Mouse (Mus musculus): ENCODE measurements at regions not wholly inside any gene's neighbourhood (a gene's known extent, or its start where the extent isn't known, plus 50 kb on each side); places are given as distances from the start of the nearest gene placed in this dataset.
"Not testable (repeated sequence)": the region's sequence is repeated elsewhere in the genome, so short reads cannot be mapped to it uniquely, and the experiment has no call there.

DNA sequence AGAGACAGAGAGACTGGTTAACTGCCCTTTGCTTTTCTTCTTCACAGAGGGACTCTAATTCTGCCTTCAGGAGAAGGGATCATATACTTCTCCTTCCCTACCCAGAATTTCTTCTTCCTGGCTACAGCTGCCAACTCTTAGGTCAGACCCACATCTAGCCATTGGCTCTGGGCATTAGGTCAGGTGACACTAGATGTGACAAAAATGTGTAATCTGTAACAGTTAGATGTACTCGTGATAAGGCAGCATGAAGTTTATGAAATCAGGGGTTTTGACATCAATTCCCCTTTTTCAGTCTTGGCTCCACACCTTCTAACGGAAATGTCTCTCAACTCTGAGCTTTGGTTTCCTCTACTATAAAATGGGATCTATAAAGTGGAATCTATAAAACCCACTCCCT, 428.4 kb downstream of the Bmper start:
- no peak for DNase-seq (ENCODE audit: low spot score in 2 of 2)

DNA sequence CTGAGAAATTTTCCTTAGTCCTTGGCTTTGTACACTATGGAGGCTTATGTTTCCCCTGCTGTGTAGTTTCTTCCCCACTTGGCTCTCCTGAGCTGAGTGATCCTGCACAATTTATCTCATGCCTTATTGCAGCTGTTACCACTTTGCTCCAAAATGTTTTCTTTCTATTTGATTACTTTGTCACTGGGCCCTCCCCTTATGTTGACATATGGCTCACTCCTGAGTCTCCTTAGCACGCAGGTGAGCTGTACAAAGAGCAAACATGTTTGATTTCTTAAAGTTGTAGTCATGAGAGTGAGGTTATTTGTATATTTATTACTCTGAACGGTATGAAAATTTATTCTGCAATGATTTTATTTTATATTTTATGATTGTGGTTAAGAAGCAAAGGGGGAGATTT, 430.2 kb downstream of the Bmper start:
- DNase-seq (ENCODE audit: low spot score in 2 of 2), result no peak

GRCm38 (mm10) chr9:23654777-23655176, 431.9 kb downstream of the Bmper start:
- no peak for DNase-seq (ENCODE audit: low spot score in 2 of 2)

GRCm38 (mm10) chr9:23665960-23666359, 431.8 kb upstream of the Npsr1 start:
- DNase-seq (ENCODE audit: low spot score in 2 of 2), result no peak

DNA sequence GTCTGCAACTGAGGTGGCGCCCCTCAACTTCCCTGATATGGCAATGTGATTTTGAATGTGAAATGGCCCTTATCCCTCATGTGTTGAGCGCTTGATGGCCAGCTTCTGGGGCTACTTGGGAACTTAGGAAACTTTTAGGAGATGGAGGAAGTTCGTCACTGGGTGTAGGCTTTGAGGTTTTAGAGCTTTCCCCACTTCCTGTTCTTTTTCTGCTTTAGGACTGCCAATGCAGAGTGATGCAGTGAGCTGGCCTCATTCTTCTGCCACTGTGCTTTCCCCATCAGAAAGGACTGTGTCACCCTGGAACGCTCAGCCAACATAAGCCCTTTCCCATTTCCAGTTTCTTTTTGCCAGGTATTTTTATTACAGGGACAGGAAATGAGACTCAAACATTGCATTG, 428.6 kb upstream of the Npsr1 start:
- no peak for DNase-seq (ENCODE audit: low spot score in 2 of 2)

DNA sequence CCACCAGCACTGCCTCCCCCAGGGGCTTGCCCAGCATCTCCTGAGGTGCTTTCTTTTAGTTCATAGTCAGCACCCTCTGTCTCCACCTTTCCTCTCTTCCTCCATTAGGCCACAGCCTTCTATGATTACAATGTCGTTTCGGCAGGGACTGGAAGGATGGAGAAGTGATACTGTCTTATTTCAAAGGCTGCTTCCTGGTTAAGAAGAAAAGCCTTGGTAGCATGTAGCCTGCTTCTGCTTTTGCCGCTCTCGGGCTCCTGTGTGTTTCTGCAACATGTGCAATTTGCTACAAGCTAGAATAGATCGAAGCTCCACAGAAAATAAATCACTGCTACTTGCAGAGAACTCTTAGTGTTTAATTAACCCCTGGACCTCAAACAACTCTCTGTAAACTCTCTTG, 427.2 kb upstream of the Npsr1 start:
- no peak for DNase-seq (ENCODE audit: low spot score in 2 of 2)

- no peak for DNase-seq (ENCODE audit: low spot score in 2 of 2)
Observed at GRCm38 (mm10) chr9:23673347-23673860, 424.4 kb upstream of the Npsr1 start.

DNA sequence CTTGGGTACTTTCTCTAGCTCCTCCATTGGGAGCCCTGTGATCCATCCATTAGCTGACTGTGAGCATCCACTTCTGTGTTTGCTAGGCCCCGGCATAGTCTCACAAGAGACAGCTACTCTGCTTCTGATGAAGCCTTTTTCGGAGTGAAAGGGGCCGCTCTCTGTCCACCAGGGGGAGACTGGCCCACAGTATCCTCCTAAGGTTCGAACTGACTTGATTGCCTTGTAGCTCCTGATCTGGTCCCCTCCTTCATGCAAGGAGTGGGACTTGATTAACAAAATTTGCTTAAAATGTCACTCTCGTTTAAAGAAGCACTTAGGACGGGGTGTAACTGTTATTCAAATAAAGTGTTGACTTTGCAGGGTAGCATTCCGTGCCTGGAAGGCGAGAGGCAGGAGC, 423.0 kb upstream of the Npsr1 start:
- no peak for DNase-seq (ENCODE audit: low spot score in 2 of 2)

- no peak for DNase-seq (ENCODE audit: low spot score in 2 of 2)
Observed at GRCm38 (mm10) chr9:23689456-23689855, 408.3 kb upstream of the Npsr1 start.

DNA sequence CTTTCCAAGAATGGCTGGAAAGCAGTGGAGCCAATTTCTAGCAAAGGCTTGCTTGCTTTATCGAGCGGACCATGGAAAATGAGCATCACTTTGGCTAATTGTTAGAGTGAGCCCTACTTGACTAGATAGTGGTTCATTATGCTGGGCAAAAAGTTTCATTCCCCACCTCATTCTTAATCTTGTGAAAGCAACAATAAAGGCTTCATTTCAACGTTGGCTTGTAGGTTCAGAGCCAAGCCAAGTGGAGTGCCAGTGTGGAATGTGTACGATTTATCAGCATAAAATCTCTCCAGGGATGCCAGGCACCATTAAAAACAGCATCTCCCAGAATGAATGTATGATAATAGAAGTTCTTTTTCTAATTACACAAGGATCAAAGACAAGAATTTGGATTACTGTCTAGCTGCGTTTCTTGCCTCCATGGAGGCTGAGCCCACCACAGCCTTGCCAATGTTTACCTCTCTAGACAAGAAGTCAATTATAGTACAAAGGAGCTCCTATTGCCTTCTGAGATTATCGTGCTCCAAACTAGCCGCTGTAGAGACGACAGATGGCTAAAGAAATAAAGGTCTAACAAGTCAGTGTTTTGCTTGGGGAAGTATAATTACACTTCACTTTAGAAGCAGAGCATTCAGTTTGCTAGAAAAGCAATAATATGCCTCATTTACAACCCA, 404.9 kb upstream of the Npsr1 start:
- no peak for DNase-seq (ENCODE audit: low spot score in 2 of 2)

- no peak for DNase-seq (ENCODE audit: low spot score in 2 of 2)
Observed at GRCm38 (mm10) chr9:23693442-23693829, 404.4 kb upstream of the Npsr1 start.

DNA sequence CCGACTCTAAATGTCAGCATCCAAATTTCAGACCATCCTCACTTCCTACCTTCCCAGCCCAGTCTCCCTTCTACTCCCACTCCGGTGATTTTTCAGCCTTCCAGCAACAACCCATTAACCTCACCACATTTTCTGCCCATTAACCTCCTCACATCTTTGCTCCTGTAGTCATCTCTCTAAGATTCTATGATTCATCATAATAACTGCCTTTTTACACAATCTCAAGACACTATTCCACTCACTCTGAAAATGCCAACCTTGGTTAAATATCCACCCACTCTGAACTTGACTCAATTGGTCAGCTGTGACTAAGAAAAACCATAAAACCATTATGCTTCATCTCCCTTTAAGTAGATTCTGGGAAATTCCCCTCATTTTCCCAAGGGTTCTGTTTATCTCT, 403.3 kb upstream of the Npsr1 start:
- DNase-seq (ENCODE audit: low spot score in 2 of 2), result no peak

- DNase-seq (ENCODE audit: low spot score in 2 of 2), result no peak
Observed at GRCm38 (mm10) chr9:23700567-23700966, 397.2 kb upstream of the Npsr1 start.

DNA sequence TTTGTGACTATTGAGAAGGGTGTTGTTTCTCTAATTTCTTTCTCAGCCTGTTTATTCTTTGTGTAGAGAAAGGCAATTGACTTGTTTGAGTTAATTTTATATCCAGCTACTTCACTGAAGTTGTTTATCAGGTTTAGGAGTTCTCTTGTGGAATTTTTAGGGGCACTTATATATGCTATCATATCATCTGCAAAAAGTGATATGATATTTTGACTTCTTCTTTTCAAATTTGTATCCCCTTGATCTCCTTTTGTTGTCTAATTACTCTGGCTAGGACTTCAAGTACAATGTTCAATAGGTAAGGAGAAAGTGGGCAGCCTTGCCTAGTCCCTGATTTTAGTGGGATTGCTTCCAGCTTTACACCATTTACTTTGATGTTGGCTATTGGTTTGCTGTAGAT, 380.2 kb upstream of the Npsr1 start:
- DNase-seq (ENCODE audit: low spot score in 2 of 2), result not testable (repeated sequence)

- peak; percentile 46 to 63 for DNase-seq (ENCODE audit: low spot score in 2 of 2)
Observed at GRCm38 (mm10) chr9:23728816-23729215, 369.0 kb upstream of the Npsr1 start.

DNA sequence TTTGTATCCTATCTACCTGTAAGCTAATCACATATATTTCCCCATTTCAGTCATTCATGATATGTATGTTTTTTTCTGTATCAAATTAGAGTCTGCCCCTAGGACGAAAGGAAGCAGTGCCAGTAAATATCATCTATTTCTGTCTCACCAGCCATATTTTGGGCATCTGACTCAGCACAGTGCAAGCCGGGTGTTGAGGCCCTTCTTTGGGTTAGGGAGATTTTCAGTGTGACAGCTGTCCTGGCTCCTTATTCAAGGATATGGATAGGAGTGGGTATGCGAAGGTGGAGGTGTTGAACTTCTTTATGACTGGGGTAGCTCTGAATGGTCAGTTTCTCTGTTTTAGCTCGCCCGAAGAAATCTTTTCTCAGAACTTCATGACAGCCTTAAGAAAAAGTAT, 345.3 kb upstream of the Npsr1 start:
- DNase-seq (ENCODE audit: low spot score in 2 of 2), result peak; percentile 16 to 35

- DNase-seq (ENCODE audit: low spot score in 2 of 2), result no peak
Observed at GRCm38 (mm10) chr9:23786660-23787059, 311.1 kb upstream of the Npsr1 start.

Data from frontal cortex, postnatal 36 days (tissue).